Mouse (Mus musculus): Measurements from ENCODE around the gene Sfxn3.

Sfxn3 gene

GRCm38 (mm10) chr19:45075323-45076035 lies 28.2 kb downstream of the Sfxn3 start:
- no peak for DNase-seq (ENCODE audit: low spot score)

- DNase-seq (ENCODE audit: low spot score): peak; percentile 22
Measured at GRCm38 (mm10) chr19:45076036-45076575, 28.8 kb downstream of the Sfxn3 start.

DNA sequence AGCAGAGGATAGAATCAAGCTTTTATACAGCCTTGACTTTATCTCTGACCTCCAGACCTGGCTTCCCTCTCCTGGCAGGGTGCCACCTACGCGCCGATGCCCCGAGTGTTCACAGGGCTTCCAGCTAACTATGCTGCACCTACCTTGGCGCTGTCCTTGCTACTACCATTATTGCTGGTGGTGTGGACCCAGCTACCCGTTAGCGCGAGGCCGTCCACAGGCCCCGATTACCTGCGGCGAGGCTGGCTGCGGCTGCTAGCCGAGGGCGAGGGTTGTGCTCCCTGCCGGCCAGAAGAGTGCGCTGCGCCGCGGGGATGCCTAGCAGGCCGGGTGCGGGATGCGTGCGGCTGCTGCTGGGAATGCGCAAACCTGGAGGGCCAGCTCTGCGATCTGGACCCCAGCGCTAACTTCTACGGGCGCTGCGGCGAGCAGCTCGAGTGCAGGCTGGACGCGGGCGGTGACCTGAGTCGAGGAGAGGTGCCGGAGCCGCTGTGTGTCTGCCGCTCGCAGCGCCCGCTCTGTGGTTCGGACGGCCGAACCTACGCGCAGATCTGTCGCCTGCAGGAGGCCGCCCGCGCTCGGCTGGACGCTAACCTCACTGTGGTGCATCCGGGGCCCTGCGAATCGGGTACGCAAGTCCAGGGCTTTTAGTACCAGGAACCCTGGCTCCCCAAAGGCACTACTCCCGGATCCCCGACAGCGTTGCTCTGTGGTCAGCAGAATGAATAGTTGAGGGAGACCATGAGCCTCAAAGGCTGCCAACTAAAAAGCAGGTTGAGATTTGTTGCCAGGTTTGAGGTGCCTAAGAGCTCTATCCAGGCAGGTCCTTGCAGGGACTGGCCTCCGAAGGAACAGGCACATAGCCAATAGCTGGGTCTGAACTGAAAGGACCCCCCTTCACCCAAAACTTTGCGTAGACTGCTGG lies 29.5 kb downstream of the Sfxn3 start:
- peak; percentile 72 for DNase-seq (ENCODE audit: low spot score)

DNA sequence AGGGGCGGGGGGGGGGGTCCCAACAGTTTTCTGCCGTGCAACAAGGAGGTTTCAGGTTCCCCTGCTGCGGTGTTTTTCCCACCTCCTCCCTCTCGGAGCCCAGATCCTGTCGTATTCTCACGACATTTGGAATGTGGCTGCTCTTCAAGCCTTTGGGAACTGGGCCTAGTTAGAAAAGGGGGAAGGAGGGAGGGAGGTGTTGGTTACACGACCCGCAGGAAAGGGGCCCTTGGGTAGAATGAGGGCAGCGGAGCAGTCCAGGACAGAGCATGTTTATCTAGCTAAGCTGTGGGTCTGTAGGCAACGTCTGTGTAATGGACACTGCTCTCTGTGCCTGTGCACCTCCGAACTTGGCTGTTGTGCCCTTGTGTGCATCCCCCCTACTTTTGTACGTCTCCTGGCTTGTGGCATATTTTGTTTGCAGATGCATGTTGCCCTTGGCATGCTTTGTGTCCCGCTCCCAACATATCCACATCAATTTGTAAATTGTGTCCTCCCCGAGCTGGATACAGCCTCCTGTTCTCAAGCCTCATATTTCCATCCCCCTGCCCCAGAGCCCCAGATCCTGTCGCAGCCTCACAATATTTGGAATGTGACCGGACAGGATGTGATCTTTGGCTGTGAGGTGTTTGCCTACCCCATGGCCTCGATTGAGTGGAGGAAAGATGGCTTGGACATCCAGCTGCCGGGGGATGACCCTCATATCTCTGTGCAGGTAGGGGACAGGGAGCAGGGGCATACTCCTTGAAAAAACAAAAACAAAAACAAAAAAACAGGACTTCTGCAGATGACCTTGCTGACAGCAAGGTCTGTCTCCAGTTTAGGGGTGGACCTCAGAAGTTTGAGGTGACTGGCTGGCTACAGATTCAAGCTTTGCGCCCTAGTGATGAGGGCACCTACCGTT lies 30.7 kb downstream of the Sfxn3 start:
- DNase-seq (ENCODE audit: low spot score): peak; percentile 20

GRCm38 (mm10) chr19:45078971-45079764 lies 31.9 kb downstream of the Sfxn3 start:
- peak; percentile 79 for DNase-seq (ENCODE audit: low spot score)

- peak; percentile 68 for DNase-seq (ENCODE audit: low spot score)
Measured at GRCm38 (mm10) chr19:45079769-45080515, 32.6 kb downstream of the Sfxn3 start.

DNA sequence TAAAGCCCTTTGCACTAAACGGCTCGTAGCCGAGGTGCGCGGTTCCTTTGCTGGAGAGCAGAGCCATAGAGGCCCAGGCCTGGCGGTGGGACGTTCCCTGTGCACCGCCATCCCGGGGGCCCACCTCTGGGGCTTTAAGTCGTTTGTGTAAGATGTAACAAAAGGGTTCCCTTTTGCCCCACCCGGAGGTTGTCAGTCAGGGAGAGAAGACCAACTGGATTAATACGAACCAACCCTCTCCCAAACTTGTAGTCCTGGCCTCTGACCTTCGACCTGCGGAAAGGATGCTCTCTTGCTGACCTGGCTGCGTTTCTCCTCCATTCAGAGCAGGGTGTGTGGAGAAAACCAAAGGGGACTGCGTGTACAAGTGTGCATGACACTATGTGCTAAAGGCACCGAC lies 33.4 kb downstream of the Sfxn3 start:
- DNase-seq (ENCODE audit: low spot score): peak; percentile 40

DNA sequence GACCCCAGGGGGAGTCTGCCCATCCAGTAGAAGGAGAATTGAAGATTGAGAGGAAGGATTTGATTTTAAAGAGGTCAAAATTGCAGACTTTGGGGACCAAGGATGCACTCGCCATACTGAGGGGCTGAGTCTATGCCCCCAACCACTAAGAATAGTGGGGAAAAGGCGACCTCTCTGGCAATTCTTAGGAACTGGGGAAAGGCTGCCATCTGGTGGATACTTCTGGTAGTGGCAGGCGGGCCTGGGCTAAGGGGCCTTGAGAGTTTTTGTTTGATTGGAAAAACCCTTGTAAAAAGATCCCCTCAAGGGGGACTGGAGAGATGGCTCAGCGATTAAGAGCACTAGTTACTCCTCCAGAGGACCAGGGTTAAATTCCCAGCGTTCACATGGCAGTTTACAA lies 34.0 kb downstream of the Sfxn3 start:
- peak; percentile 94 for DNase-seq (ENCODE audit: low spot score)

DNA sequence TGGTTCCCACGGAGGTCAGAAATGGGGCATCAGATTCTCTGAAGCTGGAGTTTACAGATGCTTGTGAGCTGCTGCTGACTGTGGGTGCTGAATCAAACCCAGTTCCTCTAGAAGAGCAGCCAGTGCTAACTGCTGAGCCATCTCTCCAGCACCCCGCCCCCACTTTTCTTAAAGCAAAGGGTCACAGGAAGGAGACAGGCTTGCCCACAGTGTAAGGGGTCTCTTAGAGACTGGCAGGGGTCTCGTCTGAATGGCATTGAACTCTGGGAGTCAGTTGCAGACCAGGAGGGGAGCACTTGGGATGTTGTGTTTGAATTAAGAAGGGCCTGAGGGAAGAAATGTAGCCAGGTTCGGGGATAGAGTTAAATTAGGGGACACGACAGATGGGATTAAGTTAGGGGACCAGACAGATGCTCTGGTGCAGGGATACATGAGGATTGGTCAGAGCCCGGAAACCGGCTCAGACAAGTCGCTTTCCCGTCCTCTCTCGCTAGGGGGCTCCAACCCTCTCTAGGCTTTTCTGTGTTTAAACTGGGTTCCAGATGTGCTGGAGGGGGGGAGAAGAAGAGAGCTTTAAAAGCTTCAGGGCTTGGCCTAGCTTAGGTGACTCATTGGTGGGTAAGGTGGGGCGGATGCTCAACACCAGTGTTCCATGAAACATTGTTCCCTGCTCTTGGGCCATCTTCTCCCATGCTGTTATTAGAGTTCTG lies 34.7 kb downstream of the Sfxn3 start:
- peak; percentile 86 for DNase-seq (ENCODE audit: low spot score)

DNA sequence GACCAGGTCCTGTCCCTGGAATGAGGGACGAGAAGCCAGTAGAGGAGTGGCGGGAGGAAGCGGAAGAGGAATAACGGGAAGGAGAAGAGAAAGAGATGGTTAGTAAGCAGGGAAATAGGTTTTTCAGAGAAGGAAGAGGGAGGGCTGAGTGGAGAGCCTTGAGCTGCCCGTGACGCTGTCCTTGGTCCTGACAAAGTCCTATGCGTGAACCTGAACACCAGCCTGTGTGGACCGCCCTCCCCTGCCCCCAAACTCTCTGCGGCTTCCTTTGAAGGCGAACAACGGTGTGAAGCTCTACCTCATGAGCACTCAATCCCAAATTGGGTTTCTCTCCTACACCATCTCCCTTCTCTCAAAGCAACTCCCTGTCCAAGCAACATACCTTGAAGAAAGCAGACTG lies 50.6 kb downstream of the Sfxn3 start:
- DNase-seq (ENCODE audit: low spot score): peak; percentile 69

DNA sequence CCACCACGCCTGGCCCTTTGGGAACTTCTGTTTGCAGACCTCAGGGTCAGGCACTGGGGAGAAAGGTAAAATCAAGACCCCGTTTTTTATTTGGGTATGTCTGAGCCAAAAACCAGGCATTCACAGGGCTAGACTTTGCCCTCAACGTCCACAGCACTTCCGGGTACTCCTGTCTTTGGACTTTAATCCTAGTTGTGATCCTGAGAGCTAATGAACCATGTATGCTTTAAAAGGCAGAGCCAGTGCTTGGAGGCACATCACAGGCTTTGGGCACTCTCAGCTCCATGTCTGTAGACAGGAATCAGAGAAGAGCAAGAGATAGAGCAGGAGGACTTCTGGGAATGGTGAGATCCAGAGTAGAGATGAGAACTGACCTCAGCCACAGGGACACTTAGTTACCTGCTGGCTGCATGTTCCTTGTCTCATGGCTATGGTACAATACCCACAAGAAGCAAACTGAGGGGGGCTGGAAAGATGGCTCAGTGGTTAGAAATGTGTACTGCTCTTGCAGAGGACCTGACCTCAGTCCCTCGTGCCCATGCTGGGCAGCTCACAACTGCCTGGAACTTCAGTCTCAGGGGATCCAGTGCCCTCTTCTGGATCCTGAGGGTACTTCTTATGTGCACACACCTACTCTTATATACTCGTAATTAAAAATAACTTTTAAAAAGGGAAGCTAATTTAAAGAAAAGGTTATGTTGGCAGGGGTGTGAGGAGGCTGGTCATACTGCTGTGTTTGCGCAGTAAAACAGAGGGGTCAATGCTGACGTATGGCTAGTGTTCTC lies 53.4 kb downstream of the Sfxn3 start:
- DNase-seq (ENCODE audit: low spot score): peak; percentile 25

GRCm38 (mm10) chr19:45105591-45105990 lies 58.3 kb downstream of the Sfxn3 start:
- DNase-seq (ENCODE audit: low spot score): no peak
